Comparison of ENCODE assay signal across 9 mouse cellular contexts in the genomic region with DNA sequence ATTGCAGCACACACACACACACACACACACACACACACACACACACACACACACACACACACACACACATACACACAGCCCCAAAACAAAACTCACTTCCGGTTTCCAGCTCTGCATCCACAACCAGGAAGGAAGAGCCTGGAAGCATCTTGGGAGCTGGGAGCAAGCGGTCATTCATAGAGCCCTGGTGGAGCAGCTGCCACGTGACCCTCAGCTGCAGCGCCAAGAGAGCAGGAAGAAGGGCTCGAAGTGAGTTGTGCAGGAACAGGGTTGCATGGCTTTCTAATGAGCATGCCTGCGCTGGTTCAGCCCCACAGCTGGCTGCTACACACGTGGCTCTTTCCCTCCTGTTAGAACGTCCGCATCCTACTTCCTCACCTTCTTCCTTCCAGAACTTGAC. TPM values are rescaled to one million over a fixed set of nuclear protein-coding genes. Genes with fewer than 3 reads are reported as not detected.
DNase-seq lines count a peak whose midpoint lies in the region; ATAC-seq lines count a peak whose summit lies in the region.
"Had no signal": no experiment of that assay in that cellular context is flagged by ENCODE, and none has a peak within 500 bp of the region (broad histone marks: within the 10 kb centered on the region; RNA-seq: fewer than 3 reads in every experiment).

No protein-coding gene starts in this region.

- ATAC-seq in heart, embryonic 14.5 days (ENCODE audit: insufficient number of reproducible peaks, insufficient read depth, low FRiP score, low read depth) = 0 out of 2 replicates have a peak, but pooled peaks have one; percentile 22

- H3K9ac ChIP-seq in heart, embryonic 14.5 days (ENCODE audit: low read length) = no peak overlapping the region

- no peak overlapping the region for H3K27ac ChIP-seq in heart, embryonic 14.5 days (replicated peaks in 1 of 2; ENCODE audit: control insufficient read depth in 1 of 2, insufficient read depth in 1 of 2, low read depth in 2 of 2, low read length in 2 of 2)

- no peaks in the 10 kb centered on the region for H3K9me3 ChIP-seq in heart, embryonic 14.5 days (ENCODE audit: control insufficient read depth, low read length)

- H3K27me3 ChIP-seq in heart, embryonic 14.5 days (ENCODE audit: control insufficient read depth, insufficient read depth, low read length) = no peaks in the 10 kb centered on the region

- peak; percentile 21 for DNase-seq in retina, postnatal 1 day
- no peak for DNase-seq in retina, embryonic 14.5 days (ENCODE audit: low spot score)
- peak; percentile 71 to 80 for DNase-seq in kidney, postnatal 4 days
- peak; percentile 61 for DNase-seq in thymus, postnatal 4 days
- DNase-seq in layer of hippocampus, adult 18-20 months (ENCODE audit: low spot score in 2 of 2) = no peak
- no peak for DNase-seq in layer of hippocampus, postnatal 14 days (ENCODE audit: low spot score in 2 of 2)
- DNase-seq in urinary bladder, postnatal 10 days (ENCODE audit: low spot score) = no peak

- peaks cover 15 to 25% of the 10 kb centered on the region in 2 experiments for H3K4me1 ChIP-seq in heart, embryonic 14.5 days (ENCODE audit: control insufficient read depth in 2 of 2, insufficient read depth in 2 of 2, low read length in 2 of 2)

- H3K4me2 ChIP-seq in heart, embryonic 14.5 days (ENCODE audit: low read length) = no peak overlapping the region

- no peaks in the 10 kb centered on the region for H3K36me3 ChIP-seq in heart, embryonic 14.5 days (ENCODE audit: control insufficient read depth, insufficient read depth, low read length)

- no peak overlapping the region for H3K4me3 ChIP-seq in heart, embryonic 14.5 days (ENCODE audit: control insufficient read depth in 1 of 2, insufficient read depth in 1 of 2, low read depth in 1 of 2, low read length in 2 of 2)

- 60% methylated on average over 9 of the region's 9 CpGs for WGBS in heart, embryonic 14.5 days

RNA-seq across cellular contexts. Expression of gene Gm42791, which starts 25.3 kb away (rescaled TPM):
- 1.4 TPM in 1 of 2 replicates, not detected in the other for polyA plus RNA-seq in heart, embryonic 14.5 days (2014; fragmentation: Nextera tagmentation; extraction: Ambion mirVana)
- total RNA-seq in layer of hippocampus, adult 18-20 months (2021) = 10 to 100 TPM; 32.0 to 32.9 TPM
- 10 to 100 TPM; 15.2 to 18.0 TPM for total RNA-seq in layer of hippocampus, postnatal 14 days (2021)
- polyA plus RNA-seq: neural tube, embryonic 14.5 days had no signal

RNA-seq across cellular contexts. Expression of gene Katnal1, which starts 40.5 kb away (rescaled TPM):
- 12.3 and 15.6 TPM in 2 replicates for polyA plus RNA-seq in heart, embryonic 14.5 days (2014; fragmentation: Nextera tagmentation; extraction: Ambion mirVana)
- total RNA-seq in layer of hippocampus, adult 18-20 months (2021) = 10 to 100 TPM; 62.6 to 65.4 TPM
- total RNA-seq in layer of hippocampus, postnatal 14 days (2021) = 10 to 100 TPM; 51.0 to 52.2 TPM

Comparison
In these comparisons a context has a peak if more than half of its experiments do, and no peak if none do; other contexts are left out.
1. DNase-seq: peak in retina, postnatal 1 day (single experiment), kidney, postnatal 4 days (2 of 2) and thymus, postnatal 4 days (single experiment); none in retina, embryonic 14.5 days (single experiment), layer of hippocampus, adult 18-20 months (0 of 2), layer of hippocampus, postnatal 14 days (0 of 2) and urinary bladder, postnatal 10 days (single experiment).